Mouse (Mus musculus): ENCODE measurements at regions not wholly inside any gene's neighbourhood (a gene's known extent, or its start where the extent isn't known, plus 50 kb on each side); places are given as distances from the start of the nearest gene placed in this dataset.

DNA sequence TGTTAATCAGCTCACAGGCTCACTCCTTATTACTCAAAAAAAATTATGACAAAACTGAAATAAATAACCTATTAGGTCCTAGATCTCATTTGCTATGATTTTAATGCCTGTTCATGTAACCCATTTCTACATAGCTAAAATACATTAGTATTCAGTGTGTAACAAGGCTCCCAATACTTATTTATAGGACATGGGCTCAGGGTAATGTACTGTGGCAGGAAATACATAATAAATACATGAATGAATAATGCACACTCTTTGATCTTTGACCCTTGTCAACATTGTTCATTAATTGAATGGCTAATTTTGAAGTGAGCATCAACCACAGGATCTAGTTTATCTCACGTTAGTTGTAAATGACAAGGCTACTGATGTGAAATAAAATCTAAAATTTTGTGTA, 340.4 kb upstream of the Tecrl start:
- DNase-seq (ENCODE audit: low read depth) = no peak
- TF ChIP-seq POLR2A (IDR thresholded peaks at IDR 0.05; ENCODE audit: borderline replicate concordance, extremely low read depth, insufficient read depth, insufficient read length, poor library complexity, severe bottlenecking) (no peak), CTCF (IDR thresholded peaks at IDR 0.05; ENCODE audit: borderline replicate concordance, extremely low read depth, insufficient read depth, insufficient read length) (no peak)

DNA sequence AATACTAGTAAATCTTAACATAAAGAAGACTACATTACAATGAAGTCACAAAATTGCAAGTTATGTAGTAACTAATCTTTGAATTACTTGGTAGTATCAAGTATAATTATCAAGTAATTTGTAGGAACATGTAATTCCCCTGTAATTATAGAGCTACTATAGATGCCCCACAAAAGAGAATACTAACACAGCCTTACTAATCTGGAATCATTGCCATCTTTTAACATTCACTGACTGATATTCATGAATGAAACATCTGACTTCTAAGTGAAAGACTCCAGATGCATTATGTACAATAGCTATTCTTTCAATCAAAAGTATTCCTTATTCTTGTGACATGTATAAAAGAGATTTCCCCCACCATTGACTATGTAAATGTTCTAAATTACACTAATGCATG, 337.3 kb upstream of the Tecrl start:
- peak; percentile 54 for DNase-seq (ENCODE audit: low read depth)
- TF ChIP-seq CTCF (IDR thresholded peaks at IDR 0.05; ENCODE audit: borderline replicate concordance, extremely low read depth, insufficient read depth, insufficient read length) = no peak
- no peak for TF ChIP-seq POLR2A (IDR thresholded peaks at IDR 0.05; ENCODE audit: borderline replicate concordance, extremely low read depth, insufficient read depth, insufficient read length, poor library complexity, severe bottlenecking)

DNA sequence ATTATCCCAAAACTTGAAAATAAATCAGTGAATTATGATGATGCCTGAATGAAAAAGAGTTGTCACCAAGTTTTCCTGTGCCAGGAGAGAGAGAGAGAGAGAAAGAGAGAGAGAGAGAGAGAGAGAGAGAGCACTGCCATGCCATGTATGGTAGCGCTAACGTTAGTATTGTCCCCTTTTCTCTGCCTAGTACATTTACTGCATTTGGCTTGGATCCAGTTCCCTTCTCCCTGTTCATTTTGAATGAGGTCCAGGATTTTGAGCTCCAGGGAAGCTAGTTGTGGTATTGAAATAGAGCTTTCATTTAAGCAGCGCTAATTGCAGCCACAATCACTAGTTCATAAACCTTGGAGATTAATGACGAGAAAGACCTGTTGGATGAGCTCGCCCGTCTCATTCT, 323.4 kb upstream of the Tecrl start:
- DNase-seq (ENCODE audit: low read depth) = peak; percentile 89
- TF ChIP-seq POLR2A (IDR thresholded peaks at IDR 0.05; ENCODE audit: borderline replicate concordance, extremely low read depth, insufficient read depth, insufficient read length, poor library complexity, severe bottlenecking) = no peak
- no peak for TF ChIP-seq CTCF (IDR thresholded peaks at IDR 0.05; ENCODE audit: borderline replicate concordance, extremely low read depth, insufficient read depth, insufficient read length)

DNA sequence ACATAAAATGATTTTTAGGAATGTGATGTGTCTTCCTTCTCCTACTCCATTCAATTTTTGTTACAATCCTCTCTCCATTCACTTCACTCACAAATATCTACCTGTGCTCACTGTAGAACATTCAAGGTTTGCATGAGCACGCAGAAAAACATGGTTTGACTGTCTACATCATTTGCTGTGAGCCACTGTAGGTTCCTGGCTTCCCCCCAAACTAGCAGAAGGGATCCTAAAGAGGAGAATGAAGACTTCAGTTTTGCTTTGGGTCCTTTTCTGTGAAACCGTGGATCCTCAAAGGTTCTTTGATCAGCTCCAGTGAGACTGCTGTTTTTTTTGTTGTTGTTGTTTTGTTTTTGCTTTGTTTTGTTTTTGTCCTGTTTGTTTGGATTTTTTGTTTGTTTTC, 304.1 kb upstream of the Tecrl start:
- no peak for TF ChIP-seq POLR2A (IDR thresholded peaks at IDR 0.05; ENCODE audit: borderline replicate concordance, extremely low read depth, insufficient read depth, insufficient read length, poor library complexity, severe bottlenecking)
- no peak for TF ChIP-seq CTCF (IDR thresholded peaks at IDR 0.05; ENCODE audit: borderline replicate concordance, extremely low read depth, insufficient read depth, insufficient read length)
- peak; percentile 20 for DNase-seq (ENCODE audit: low read depth)

DNA sequence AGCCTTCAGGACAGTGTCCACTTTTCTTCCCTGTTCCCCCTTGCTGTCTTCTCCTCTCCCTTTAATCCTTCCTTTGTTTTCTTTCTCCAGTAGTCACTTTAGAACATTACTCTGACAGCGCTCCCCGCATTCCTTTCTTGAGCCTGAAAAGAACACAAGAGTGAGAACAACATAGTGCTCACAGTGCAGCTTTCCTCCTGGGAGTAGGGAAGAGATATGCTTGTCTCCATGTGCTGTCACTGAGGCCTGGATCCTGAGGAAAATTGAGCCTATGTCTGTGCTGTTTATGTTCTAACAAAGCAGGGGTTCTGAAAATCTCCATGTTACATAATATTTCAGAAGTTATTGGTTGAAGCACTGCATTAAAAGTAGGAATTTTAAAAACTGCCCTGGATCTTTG, 296.3 kb upstream of the Tecrl start:
- DNase-seq (ENCODE audit: low read depth) = peak; percentile 11
- TF ChIP-seq POLR2A (IDR thresholded peaks at IDR 0.05; ENCODE audit: borderline replicate concordance, extremely low read depth, insufficient read depth, insufficient read length, poor library complexity, severe bottlenecking) (no peak), CTCF (IDR thresholded peaks at IDR 0.05; ENCODE audit: borderline replicate concordance, extremely low read depth, insufficient read depth, insufficient read length) (no peak)

DNA sequence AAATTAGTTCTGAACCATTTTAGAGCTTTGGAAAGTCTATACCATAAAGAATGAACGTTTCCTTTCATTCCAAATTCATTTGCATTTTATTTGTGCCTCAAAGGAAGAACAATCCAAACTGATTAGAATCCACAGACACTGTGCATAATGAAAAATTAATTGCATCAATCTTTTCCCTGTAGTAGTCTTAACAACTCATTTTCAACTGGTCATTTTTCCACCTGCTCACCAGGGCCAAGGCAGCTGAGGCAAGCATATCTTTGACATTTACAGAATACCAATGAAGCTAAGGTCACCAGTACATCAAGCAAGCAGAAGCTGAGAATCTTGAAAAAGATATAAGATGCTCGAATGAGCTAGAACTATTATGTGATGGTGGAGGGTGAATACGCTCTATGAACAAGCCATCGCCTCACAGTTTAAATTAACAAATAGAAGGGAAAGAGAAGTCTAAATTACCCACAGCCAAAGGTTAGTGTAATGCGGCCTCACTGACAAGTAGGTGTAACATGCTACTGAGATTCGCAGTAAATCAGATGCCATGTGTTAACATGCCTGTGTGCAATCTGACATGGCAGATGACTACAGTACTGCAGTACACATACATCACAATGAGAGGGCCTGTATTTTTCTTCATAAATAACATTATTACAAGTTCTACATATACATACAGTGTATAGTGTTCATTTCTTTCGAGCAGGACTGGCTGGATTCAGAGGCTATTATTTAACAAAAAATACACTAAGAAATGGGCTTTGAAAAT, 267.8 kb upstream of the Tecrl start:
- DNase-seq (ENCODE audit: low read depth) = peak; percentile 66
- TF ChIP-seq POLR2A (IDR thresholded peaks at IDR 0.05; ENCODE audit: borderline replicate concordance, extremely low read depth, insufficient read depth, insufficient read length, poor library complexity, severe bottlenecking) (no peak), CTCF (IDR thresholded peaks at IDR 0.05; ENCODE audit: borderline replicate concordance, extremely low read depth, insufficient read depth, insufficient read length) (no peak)

DNA sequence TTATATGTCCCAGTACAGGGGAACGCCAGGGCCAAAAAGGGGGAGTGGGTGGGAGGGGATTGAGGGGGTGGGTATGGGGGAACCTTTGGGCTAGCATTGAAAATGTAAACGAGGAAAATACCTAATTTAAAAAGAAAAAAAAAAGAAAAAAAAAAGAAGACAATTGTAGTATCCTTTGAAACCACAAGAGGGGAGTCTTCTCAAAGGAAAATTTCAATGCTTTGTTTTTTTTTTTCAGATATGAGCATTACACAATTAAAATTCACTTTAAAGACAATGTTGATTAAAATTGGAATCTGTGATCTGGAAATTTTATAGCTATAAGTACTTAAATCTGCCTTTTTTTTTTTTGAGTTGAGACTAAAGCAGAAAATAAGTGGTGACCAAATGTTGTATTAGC, 255.8 kb upstream of the Tecrl start:
- TF ChIP-seq POLR2A (IDR thresholded peaks at IDR 0.05; ENCODE audit: borderline replicate concordance, extremely low read depth, insufficient read depth, insufficient read length, poor library complexity, severe bottlenecking) (no peak), CTCF (IDR thresholded peaks at IDR 0.05; ENCODE audit: borderline replicate concordance, extremely low read depth, insufficient read depth, insufficient read length) (peak; percentile 37; the same call in 1 of the 2 replicates)
- DNase-seq (ENCODE audit: low read depth) = peak; percentile 17

DNA sequence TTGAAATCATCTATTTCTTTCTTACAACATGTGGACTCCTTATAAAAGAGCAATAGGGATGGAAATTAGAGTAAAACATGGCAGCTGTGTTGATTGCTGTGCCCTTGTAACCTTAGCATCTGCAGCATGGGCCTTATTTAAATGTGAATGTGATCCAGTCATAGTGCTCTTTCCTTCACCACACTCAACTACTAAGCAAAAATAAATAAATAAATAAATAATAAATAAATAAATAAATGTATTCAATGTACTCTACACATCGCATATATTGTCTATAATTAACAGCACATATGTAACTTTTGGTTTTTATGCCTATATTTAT, 238.3 kb upstream of the Tecrl start:
- TF ChIP-seq POLR2A (IDR thresholded peaks at IDR 0.05; ENCODE audit: borderline replicate concordance, extremely low read depth, insufficient read depth, insufficient read length, poor library complexity, severe bottlenecking) = no peak
- no peak for TF ChIP-seq CTCF (IDR thresholded peaks at IDR 0.05; ENCODE audit: borderline replicate concordance, extremely low read depth, insufficient read depth, insufficient read length)
- DNase-seq (ENCODE audit: low read depth) = no peak

DNA sequence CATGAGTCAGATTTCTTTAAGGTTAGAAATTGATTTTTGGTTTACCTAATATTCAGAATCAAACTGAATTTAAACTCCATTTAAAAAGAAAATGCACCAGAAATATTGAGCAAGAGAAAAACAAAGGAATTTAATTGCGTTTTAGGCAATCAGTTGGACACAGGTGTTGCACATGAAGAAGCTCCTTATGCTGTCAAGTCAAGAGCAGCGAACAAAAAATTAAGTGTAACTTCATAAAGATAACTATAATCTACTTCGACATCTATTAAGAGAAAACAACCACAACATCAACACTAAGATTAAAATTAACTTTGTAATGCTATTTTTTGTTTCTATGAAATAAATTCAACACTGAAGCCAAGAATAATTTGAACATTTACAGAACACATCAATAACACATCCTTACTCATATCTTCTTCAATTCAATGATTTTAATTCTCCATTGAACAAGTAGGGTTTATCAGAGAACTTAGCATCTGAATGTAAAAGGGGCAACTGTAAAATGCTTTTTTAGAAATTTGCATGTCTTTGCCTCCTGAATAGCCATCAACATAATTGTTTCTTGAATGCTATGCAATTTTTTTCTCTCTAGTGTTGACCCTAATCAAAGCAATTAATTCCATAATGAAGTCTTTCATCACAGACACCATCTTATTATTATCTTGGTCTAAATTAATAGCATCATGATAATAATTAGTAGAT, 237.7 kb upstream of the Tecrl start:
- TF ChIP-seq CTCF (IDR thresholded peaks at IDR 0.05; ENCODE audit: borderline replicate concordance, extremely low read depth, insufficient read depth, insufficient read length) (no peak), POLR2A (IDR thresholded peaks at IDR 0.05; ENCODE audit: borderline replicate concordance, extremely low read depth, insufficient read depth, insufficient read length, poor library complexity, severe bottlenecking) (no peak)

More for the DNA sequence above, 237.7 kb upstream of the Tecrl start:
- peak; percentile 84 for DNase-seq (ENCODE audit: low read depth)
